Mouse (Mus musculus): ENCODE measurements at regions not wholly inside any gene's neighbourhood (a gene's known extent, or its start where the extent isn't known, plus 50 kb on each side); places are given as distances from the start of the nearest gene placed in this dataset.

- peak; percentile 37 for DNase-seq
Measured at GRCm38 (mm10) chr10:87999617-88000330, 91.1 kb upstream of the Pmch start.

DNA sequence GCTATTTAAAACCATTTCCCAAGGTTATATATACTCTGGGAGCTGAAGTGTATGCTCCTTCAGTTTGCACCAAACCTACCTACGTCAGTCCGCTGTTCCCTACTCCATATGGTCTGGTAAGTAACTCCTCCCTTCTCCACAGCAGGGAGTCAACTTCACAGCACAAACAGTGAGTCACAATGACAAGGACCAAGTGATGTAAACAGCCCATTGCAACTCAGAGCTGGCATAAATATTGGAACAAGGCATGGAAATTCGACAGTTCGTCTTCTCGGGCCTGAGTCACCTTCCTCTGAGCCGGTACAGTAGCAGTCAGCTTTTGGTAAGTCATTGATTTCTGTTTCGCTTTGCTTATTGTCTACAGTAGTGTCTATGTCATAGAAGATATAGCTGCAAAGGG lies 82.2 kb upstream of the Pmch start:
- DNase-seq, result no peak

DNA sequence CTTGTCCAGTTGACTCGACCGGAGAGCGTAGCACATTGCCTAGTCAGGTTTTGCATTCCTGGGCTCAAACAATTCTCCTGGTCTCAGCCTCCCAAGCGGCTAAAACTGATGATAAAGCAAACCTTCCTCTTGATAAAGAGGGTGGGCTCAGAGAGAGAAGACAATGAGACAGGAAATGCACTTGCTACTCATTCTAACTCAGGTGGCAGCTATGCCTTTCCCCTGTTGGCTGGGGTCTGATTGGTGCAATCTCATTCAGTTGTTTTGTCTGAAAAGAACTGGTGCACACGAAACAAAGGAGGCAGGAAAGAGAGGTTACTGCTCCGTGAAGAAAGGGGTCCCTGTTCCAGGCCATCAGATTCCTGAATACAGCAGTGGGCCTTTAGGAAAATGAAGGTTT lies 80.0 kb upstream of the Pmch start:
- no peak for DNase-seq

- DNase-seq, result no peak
Measured at GRCm38 (mm10) chr10:88031978-88032377, 58.9 kb upstream of the Pmch start.
